ENCODE assay signal across 23 mouse cellular contexts in genomic region chr1:159901366-159902119, GRCm38 (mm10).
A peak's percentile ranks its signal among the peaks of the same experiment; 100 is the strongest.
DNase-seq lines count a peak whose midpoint lies in the region; ATAC-seq lines count a peak whose summit lies in the region.
"Had no signal": no experiment of that assay in that cellular context is flagged by ENCODE, and none has a peak within 500 bp of the region (broad histone marks: within the 10 kb centered on the region; RNA-seq: fewer than 3 reads in every experiment).

No protein-coding gene starts in this region.

- peak; percentile 25 for DNase-seq in neural tube, embryonic 11.5 days (ENCODE audit: low spot score)
- no peak for DNase-seq in neural tube, embryonic 10.5 days (ENCODE audit: extremely low spot score, low spot score)
- DNase-seq in mesoderm, embryonic 11.5 days (ENCODE audit: low read depth, low spot score) = peak; percentile 41
- DNase-seq in urinary bladder, postnatal 25 days (ENCODE audit: low spot score) = no peak
- no peak for DNase-seq in layer of hippocampus, postnatal 36 days
- no peak for DNase-seq in cerebellum, postnatal 4 days (ENCODE audit: low spot score in 2 of 2)
- DNase-seq: adrenal gland, postnatal 36 days; cerebellum, adult 18-20 months; gastrocnemius, postnatal 10 days; heart, adult 18-20 months; heart, postnatal 4 days; kidney, postnatal 4 days; liver, embryonic 13.5 days; lung, embryonic 14.5 days; thymus, postnatal 14 days had no signal

- H3K27me3 ChIP-seq in neural tube, embryonic 11.5 days (ENCODE audit: control insufficient read depth, insufficient read depth, low read length) = no peaks in the 10 kb centered on the region
- H3K27me3 ChIP-seq in forebrain, embryonic 16.5 days (replicated peaks; ENCODE audit: control insufficient read depth, insufficient read depth, low read length) = no peaks in the 10 kb centered on the region
- H3K27me3 ChIP-seq in neural tube, embryonic 14.5 days (ENCODE audit: control insufficient read depth, insufficient read depth, low read length) = no peaks in the 10 kb centered on the region
- H3K27me3 ChIP-seq: heart, embryonic 15.5 days; kidney, embryonic 15.5 days; limb, embryonic 12.5 days; liver, embryonic 13.5 days had no signal

- peak; percentile 91 for ATAC-seq in neural tube, embryonic 11.5 days (ENCODE audit: insufficient read depth, low FRiP score, low TSS enrichment)
- peak; percentile 78 for ATAC-seq in forebrain, embryonic 16.5 days
- peak; percentile 78; the same call in 1 of the 2 replicates for ATAC-seq in neural tube, embryonic 14.5 days (ENCODE audit: low read depth)
- ATAC-seq: intestine, embryonic 16.5 days had no signal

- H3K27ac ChIP-seq in neural tube, embryonic 11.5 days (ENCODE audit: low read depth, low read length) = no peak overlapping the region
- H3K27ac ChIP-seq in forebrain, embryonic 16.5 days (ENCODE audit: low read length) = no peak overlapping the region
- no peak overlapping the region for H3K27ac ChIP-seq in neural tube, embryonic 14.5 days (ENCODE audit: low read depth, low read length)
- H3K27ac ChIP-seq: embryonic facial prominence, embryonic 10.5 days; heart, embryonic 15.5 days; kidney, embryonic 15.5 days; limb, embryonic 12.5 days; liver, embryonic 13.5 days; macrophage had no signal

- no peak overlapping the region for H3K9ac ChIP-seq in neural tube, embryonic 11.5 days (ENCODE audit: low read length)
- no peak overlapping the region for H3K9ac ChIP-seq in forebrain, embryonic 16.5 days (replicated peaks; ENCODE audit: low read depth, low read length)
- H3K9ac ChIP-seq in neural tube, embryonic 14.5 days (replicated peaks; ENCODE audit: low read depth, low read length) = no peak overlapping the region
- H3K9ac ChIP-seq: heart, embryonic 15.5 days; kidney, embryonic 15.5 days; limb, embryonic 12.5 days; liver, embryonic 13.5 days; lung, embryonic 14.5 days had no signal

- H3K4me2 ChIP-seq in neural tube, embryonic 11.5 days (ENCODE audit: low read depth) = no peak overlapping the region
- H3K4me2 ChIP-seq in forebrain, embryonic 16.5 days (ENCODE audit: low read length) = no peak overlapping the region
- H3K4me2 ChIP-seq in neural tube, embryonic 14.5 days (ENCODE audit: low read depth, low read length) = no peak overlapping the region
- H3K4me2 ChIP-seq: heart, embryonic 15.5 days; kidney, embryonic 15.5 days; limb, embryonic 12.5 days; liver, embryonic 13.5 days; lung, embryonic 14.5 days had no signal

- H3K9me3 ChIP-seq in neural tube, embryonic 11.5 days (ENCODE audit: control insufficient read depth, low read length) = no peaks in the 10 kb centered on the region
- no peaks in the 10 kb centered on the region for H3K9me3 ChIP-seq in forebrain, embryonic 16.5 days (ENCODE audit: control insufficient read depth, low read length)
- H3K9me3 ChIP-seq in neural tube, embryonic 14.5 days (ENCODE audit: control insufficient read depth, low read length) = no peaks in the 10 kb centered on the region
- H3K9me3 ChIP-seq: embryonic facial prominence, embryonic 10.5 days; heart, embryonic 15.5 days; kidney, embryonic 15.5 days; limb, embryonic 12.5 days; liver, embryonic 13.5 days had no signal

- WGBS in neural tube, embryonic 11.5 days = 63% methylated on average over 7 of the region's 7 CpGs
- WGBS in forebrain, embryonic 16.5 days = 29% methylated on average over 7 of the region's 7 CpGs
- WGBS in neural tube, embryonic 14.5 days = 30% methylated on average over 7 of the region's 7 CpGs

- peaks cover 3% of the 10 kb centered on the region; the same call in 1 of the 2 replicates for H3K4me1 ChIP-seq in neural tube, embryonic 11.5 days (ENCODE audit: control insufficient read depth, insufficient read depth, low read length)
- peaks cover 3% of the 10 kb centered on the region; the same call in 1 of the 2 replicates for H3K4me1 ChIP-seq in forebrain, embryonic 16.5 days (replicated peaks; ENCODE audit: control insufficient read depth, insufficient read depth, low read length)
- H3K4me1 ChIP-seq in neural tube, embryonic 14.5 days (ENCODE audit: control insufficient read depth, insufficient read depth, low read length) = peaks cover 8% of the 10 kb centered on the region; the same call in 1 of the 2 replicates
- H3K4me1 ChIP-seq: heart, embryonic 15.5 days; kidney, embryonic 15.5 days; limb, embryonic 12.5 days had no signal

- no peak overlapping the region for H3K4me3 ChIP-seq in neural tube, embryonic 11.5 days (ENCODE audit: low read depth, low read length)
- H3K4me3 ChIP-seq in forebrain, embryonic 16.5 days (replicated peaks; ENCODE audit: low read length) = no peak overlapping the region
- no peak overlapping the region for H3K4me3 ChIP-seq in neural tube, embryonic 14.5 days (ENCODE audit: low read depth, low read length)
- H3K4me3 ChIP-seq: embryonic facial prominence, embryonic 10.5 days; heart, embryonic 15.5 days; kidney, embryonic 15.5 days; limb, embryonic 12.5 days; liver, embryonic 13.5 days had no signal

- no peaks in the 10 kb centered on the region for H3K36me3 ChIP-seq in neural tube, embryonic 11.5 days (ENCODE audit: control insufficient read depth, insufficient read depth, low read length)
- no peaks in the 10 kb centered on the region for H3K36me3 ChIP-seq in forebrain, embryonic 16.5 days (ENCODE audit: control insufficient read depth, insufficient read depth)
- no peaks in the 10 kb centered on the region for H3K36me3 ChIP-seq in neural tube, embryonic 14.5 days (ENCODE audit: control insufficient read depth, insufficient read depth, low read length)
- H3K36me3 ChIP-seq: embryonic facial prominence, embryonic 10.5 days; heart, embryonic 15.5 days; kidney, embryonic 15.5 days; limb, embryonic 12.5 days; liver, embryonic 13.5 days had no signal

Comparison
In these comparisons a context has a peak if more than half of its experiments do, and no peak if none do; other contexts are left out.
1. DNase-seq: peak in neural tube, embryonic 11.5 days (single experiment) and mesoderm, embryonic 11.5 days (single experiment); none in neural tube, embryonic 10.5 days (single experiment), urinary bladder, postnatal 25 days (single experiment), layer of hippocampus, postnatal 36 days (0 of 2) and cerebellum, postnatal 4 days (0 of 2).
2. Peak in every context shown above with its lines, with median percentiles within 50 percentile points of each other: ATAC-seq.